Mouse (Mus musculus): ENCODE measurements around the gene Tbx1. TPM values are rescaled to one million over a fixed set of nuclear protein-coding genes. Genes with fewer than 3 reads are reported as not detected.

Tbx1 gene
- polyA plus RNA-seq, 1 experiment: 16.9 TPM

- Histone ChIP-seq H3K4me3 (no peak overlapping the region), H3ac (ENCODE audit: control insufficient read depth, insufficient read length) (no peak overlapping the region), H3K79me2 (ENCODE audit: control insufficient read depth, insufficient read depth) (no peaks in the 10 kb centered on the region), H3K36me3 (ENCODE audit: control insufficient read depth, insufficient read depth) (no peaks in the 10 kb centered on the region), H3K4me2 (ENCODE audit: low read depth) (no peak overlapping the region), H3K27me3 (ENCODE audit: control insufficient read depth, insufficient read depth, insufficient read length) (no peaks in the 10 kb centered on the region)
- TF ChIP-seq TCF12 (IDR thresholded peaks at IDR 0.05; ENCODE audit: insufficient read depth, poor library complexity, severe bottlenecking): no peak
- TF ChIP-seq MYOG (IDR thresholded peaks at IDR 0.05; ENCODE audit: control insufficient read depth in 1 of 3, insufficient read depth in 1 of 3, insufficient read length in 2 of 3, low read depth in 2 of 3): no peak
- no peak for TF ChIP-seq POLR2A (IDR thresholded peaks at IDR 0.05; ENCODE audit: insufficient read length, low read depth)
- TF ChIP-seq REST (IDR thresholded peaks at IDR 0.05; ENCODE audit: insufficient read depth, insufficient read length): no peak
- no peak for TF ChIP-seq SRF (IDR thresholded peaks at IDR 0.05; ENCODE audit: control insufficient read depth, insufficient read length, low read depth)
- TF ChIP-seq MAX (IDR thresholded peaks at IDR 0.05; ENCODE audit: low read depth): no peak
- no peak for TF ChIP-seq TCF3 (IDR thresholded peaks at IDR 0.05; ENCODE audit: insufficient read length, low read depth)
- no peak for TF ChIP-seq USF1 (IDR thresholded peaks at IDR 0.05; ENCODE audit: low read depth)
- no peak for TF ChIP-seq MYOD1 (IDR thresholded peaks at IDR 0.05; ENCODE audit: control insufficient read depth in 1 of 3, insufficient read length in 2 of 3, low read depth in 2 of 3)
- no peak for TF ChIP-seq POLR2AphosphoS2 (IDR thresholded peaks at IDR 0.05; ENCODE audit: insufficient read length, low read depth)
- no peak for TF ChIP-seq E2F4 (IDR thresholded peaks at IDR 0.05; ENCODE audit: insufficient read depth)
These were observed 13.4 kb downstream of the Tbx1 start for GRCm38 (mm10) chr16:18577071-18577470.

DNA sequence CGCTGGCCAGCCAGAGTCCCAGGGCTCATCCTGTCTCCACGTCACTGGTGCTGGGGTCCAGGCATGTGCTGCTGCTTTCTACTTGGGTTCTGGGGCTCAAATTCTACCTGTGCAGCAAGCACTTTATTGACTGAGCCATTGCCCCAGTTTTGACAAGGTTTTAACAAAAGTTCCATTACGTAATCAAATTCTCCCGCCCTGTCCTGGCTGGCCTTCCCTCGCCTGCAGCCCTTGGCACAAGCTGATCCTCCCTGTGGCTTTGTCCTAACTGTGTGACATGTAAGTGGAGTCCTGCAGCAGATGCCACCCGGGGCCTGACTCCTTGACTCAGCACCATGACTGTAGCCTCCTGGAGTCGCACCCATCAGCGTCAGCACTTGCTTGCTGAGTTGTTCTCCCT, 16.3 kb downstream of the Tbx1 start:
- no peak for TF ChIP-seq MAX (IDR thresholded peaks at IDR 0.05; ENCODE audit: low read depth)
- TF ChIP-seq POLR2AphosphoS2 (IDR thresholded peaks at IDR 0.05; ENCODE audit: insufficient read length, low read depth): no peak
- TF ChIP-seq MYOG (IDR thresholded peaks at IDR 0.05; ENCODE audit: control insufficient read depth in 1 of 3, insufficient read depth in 1 of 3, insufficient read length in 2 of 3, low read depth in 2 of 3): no peak
- no peak for TF ChIP-seq USF1 (IDR thresholded peaks at IDR 0.05; ENCODE audit: low read depth)
- TF ChIP-seq SRF (IDR thresholded peaks at IDR 0.05; ENCODE audit: control insufficient read depth, insufficient read length, low read depth): no peak
- TF ChIP-seq TCF12 (IDR thresholded peaks at IDR 0.05; ENCODE audit: insufficient read depth, poor library complexity, severe bottlenecking): no peak
- TF ChIP-seq TCF3 (IDR thresholded peaks at IDR 0.05; ENCODE audit: insufficient read length, low read depth): no peak
- TF ChIP-seq CEBPB (IDR thresholded peaks at IDR 0.05; ENCODE audit: insufficient read depth, poor library complexity, severe bottlenecking): no peak
- TF ChIP-seq MYOD1 (IDR thresholded peaks at IDR 0.05; ENCODE audit: control insufficient read depth in 1 of 3, insufficient read length in 2 of 3, low read depth in 2 of 3): no peak
- TF ChIP-seq E2F4 (IDR thresholded peaks at IDR 0.05; ENCODE audit: insufficient read depth): no peak
- TF ChIP-seq POLR2A (IDR thresholded peaks at IDR 0.05; ENCODE audit: insufficient read length, low read depth): no peak
- TF ChIP-seq REST (IDR thresholded peaks at IDR 0.05; ENCODE audit: insufficient read depth, insufficient read length): no peak
- no peaks in the 10 kb centered on the region for H3K27me3 ChIP-seq (ENCODE audit: control insufficient read depth, insufficient read depth, insufficient read length)
- H3K79me2 ChIP-seq (ENCODE audit: control insufficient read depth, insufficient read depth): no peaks in the 10 kb centered on the region

GRCm38 (mm10) chr16:18568599-18568998, 21.9 kb downstream of the Tbx1 start:
- Histone ChIP-seq H3K79me2 (ENCODE audit: control insufficient read depth, insufficient read depth) (no peaks in the 10 kb centered on the region), H3K4me3 (no peak overlapping the region), H3K36me3 (ENCODE audit: control insufficient read depth, insufficient read depth) (no peaks in the 10 kb centered on the region), H3K27me3 (ENCODE audit: control insufficient read depth, insufficient read depth, insufficient read length) (no peaks in the 10 kb centered on the region), H3K4me2 (ENCODE audit: low read depth) (no peak overlapping the region), H3ac (ENCODE audit: control insufficient read depth, insufficient read length) (no peak overlapping the region)
- TF ChIP-seq REST (IDR thresholded peaks at IDR 0.05; ENCODE audit: insufficient read depth, insufficient read length) (no peak), POLR2AphosphoS2 (IDR thresholded peaks at IDR 0.05; ENCODE audit: insufficient read length, low read depth) (no peak), SRF (IDR thresholded peaks at IDR 0.05; ENCODE audit: control insufficient read depth, insufficient read length, low read depth) (no peak), MYOG (IDR thresholded peaks at IDR 0.05; ENCODE audit: control insufficient read depth in 1 of 3, insufficient read depth in 1 of 3, insufficient read length in 2 of 3, low read depth in 2 of 3) (no peak), TCF12 (IDR thresholded peaks at IDR 0.05; ENCODE audit: insufficient read depth, poor library complexity, severe bottlenecking) (no peak), TCF3 (IDR thresholded peaks at IDR 0.05; ENCODE audit: insufficient read length, low read depth) (no peak), POLR2A (IDR thresholded peaks at IDR 0.05; ENCODE audit: insufficient read length, low read depth) (no peak), MAX (IDR thresholded peaks at IDR 0.05; ENCODE audit: low read depth) (no peak), E2F4 (IDR thresholded peaks at IDR 0.05; ENCODE audit: insufficient read depth) (no peak), MYOD1 (IDR thresholded peaks at IDR 0.05; ENCODE audit: control insufficient read depth in 1 of 3, insufficient read length in 2 of 3, low read depth in 2 of 3) (no peak), USF1 (IDR thresholded peaks at IDR 0.05; ENCODE audit: low read depth) (no peak), CEBPB (IDR thresholded peaks at IDR 0.05; ENCODE audit: insufficient read depth, poor library complexity, severe bottlenecking) (no peak)

More for the DNA sequence above, 16.3 kb downstream of the Tbx1 start:
- no peak overlapping the region for H3ac ChIP-seq (ENCODE audit: control insufficient read depth, insufficient read length)
- no peak overlapping the region for H3K4me2 ChIP-seq (ENCODE audit: low read depth)
- H3K36me3 ChIP-seq (ENCODE audit: control insufficient read depth, insufficient read depth): no peaks in the 10 kb centered on the region
- no peak overlapping the region for H3K4me3 ChIP-seq

- H3K4me2 ChIP-seq (ENCODE audit: low read depth): no peak overlapping the region
- no peak overlapping the region for H3ac ChIP-seq (ENCODE audit: control insufficient read depth, insufficient read length)
- no peak for TF ChIP-seq CEBPB (IDR thresholded peaks at IDR 0.05; ENCODE audit: insufficient read depth, poor library complexity, severe bottlenecking)
- TF ChIP-seq MAX (IDR thresholded peaks at IDR 0.05; ENCODE audit: low read depth): no peak
- TF ChIP-seq E2F4 (IDR thresholded peaks at IDR 0.05; ENCODE audit: insufficient read depth): no peak
- no peak for TF ChIP-seq REST (IDR thresholded peaks at IDR 0.05; ENCODE audit: insufficient read depth, insufficient read length)
- TF ChIP-seq POLR2AphosphoS2 (IDR thresholded peaks at IDR 0.05; ENCODE audit: insufficient read length, low read depth): no peak
- no peak for TF ChIP-seq MYOD1 (IDR thresholded peaks at IDR 0.05; ENCODE audit: control insufficient read depth in 1 of 3, insufficient read length in 2 of 3, low read depth in 2 of 3)
- no peak for TF ChIP-seq TCF12 (IDR thresholded peaks at IDR 0.05; ENCODE audit: insufficient read depth, poor library complexity, severe bottlenecking)
- no peak for TF ChIP-seq SRF (IDR thresholded peaks at IDR 0.05; ENCODE audit: control insufficient read depth, insufficient read length, low read depth)
- TF ChIP-seq POLR2A (IDR thresholded peaks at IDR 0.05; ENCODE audit: insufficient read length, low read depth): no peak
- no peak for TF ChIP-seq USF1 (IDR thresholded peaks at IDR 0.05; ENCODE audit: low read depth)
- TF ChIP-seq TCF3 (IDR thresholded peaks at IDR 0.05; ENCODE audit: insufficient read length, low read depth): no peak
- no peak for TF ChIP-seq MYOG (IDR thresholded peaks at IDR 0.05; ENCODE audit: control insufficient read depth in 1 of 3, insufficient read depth in 1 of 3, insufficient read length in 2 of 3, low read depth in 2 of 3)
- H3K4me3 ChIP-seq: no peak overlapping the region
- H3K36me3 ChIP-seq (ENCODE audit: control insufficient read depth, insufficient read depth): no peaks in the 10 kb centered on the region
- no peaks in the 10 kb centered on the region for H3K79me2 ChIP-seq (ENCODE audit: control insufficient read depth, insufficient read depth)
- no peaks in the 10 kb centered on the region for H3K27me3 ChIP-seq (ENCODE audit: control insufficient read depth, insufficient read depth, insufficient read length)
These were observed 26.0 kb downstream of the Tbx1 start for GRCm38 (mm10) chr16:18564472-18564871.
